Mouse (Mus musculus): ENCODE measurements at regions not wholly inside any gene's neighbourhood (a gene's known extent, or its start where the extent isn't known, plus 50 kb on each side); places are given as distances from the start of the nearest gene placed in this dataset.
A peak's percentile ranks its signal among the peaks of the same experiment; 100 is the strongest.

DNA sequence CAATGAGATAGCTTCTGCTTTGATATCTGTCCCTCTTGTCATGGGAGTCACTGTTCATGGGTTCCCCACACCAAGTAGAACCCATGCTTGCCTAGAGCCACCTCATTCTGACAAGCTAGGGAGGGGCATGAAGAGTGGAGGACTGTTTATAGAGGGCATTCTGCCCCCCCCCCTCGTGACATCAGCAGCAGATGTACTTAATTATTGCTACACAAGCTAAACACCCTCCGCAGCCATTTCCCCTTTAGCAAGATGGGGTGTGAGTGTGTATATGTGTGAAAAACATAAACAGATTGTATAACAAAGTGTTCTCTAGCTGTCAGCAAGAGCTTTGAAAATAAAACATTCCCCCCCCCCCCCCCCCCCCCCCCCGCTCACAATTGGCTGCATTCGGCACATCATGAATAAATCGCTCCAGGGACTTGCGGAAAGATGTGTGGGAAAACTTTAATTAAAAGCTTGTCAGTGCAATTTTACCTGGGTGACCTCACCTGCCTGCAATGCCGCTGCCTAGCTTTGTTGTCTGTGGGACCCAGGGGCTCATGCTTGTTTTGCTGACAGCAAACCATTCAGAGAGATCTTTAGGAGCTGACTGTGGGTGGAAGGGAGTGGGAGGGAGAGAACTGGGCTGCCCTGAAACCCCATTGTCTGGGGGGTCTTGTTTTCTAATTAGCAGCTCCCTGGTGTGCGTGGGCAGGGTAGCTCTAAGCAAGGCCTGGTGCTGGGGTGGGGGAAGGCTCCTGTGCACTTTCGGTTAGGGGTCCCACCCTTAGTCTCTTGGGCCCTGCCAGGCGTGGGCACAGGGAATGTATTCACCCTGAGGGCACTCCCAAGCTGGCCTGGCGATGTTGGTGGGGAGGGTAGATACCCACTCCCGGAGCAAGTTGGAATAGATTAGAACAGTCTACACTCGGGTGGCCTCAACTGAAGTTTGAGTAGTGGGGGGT lies 63.4 kb downstream of the Irx2 start:
- no peak for DNase-seq (ENCODE audit: low spot score in 2 of 2)

DNA sequence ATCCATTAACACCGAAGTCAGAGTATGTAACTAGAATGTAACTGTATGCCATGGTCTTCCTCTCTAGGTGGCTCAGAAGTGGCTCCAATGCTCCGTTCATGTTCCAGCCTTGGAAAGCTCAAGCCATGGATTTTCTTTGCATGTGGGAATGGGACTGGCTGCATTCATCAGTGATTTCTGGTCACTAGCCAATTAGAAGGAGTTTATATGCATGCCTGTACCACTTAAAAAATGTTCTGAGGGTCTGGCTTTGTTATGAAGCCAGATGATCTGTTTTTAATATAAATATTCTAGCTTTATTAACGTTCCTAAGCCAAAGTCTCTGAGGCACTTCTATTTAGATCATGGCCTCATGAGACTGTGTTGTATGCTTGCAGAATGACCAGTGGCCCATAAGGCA lies 78.8 kb downstream of the Irx2 start:
- no peak for DNase-seq (ENCODE audit: low spot score in 2 of 2)

DNA sequence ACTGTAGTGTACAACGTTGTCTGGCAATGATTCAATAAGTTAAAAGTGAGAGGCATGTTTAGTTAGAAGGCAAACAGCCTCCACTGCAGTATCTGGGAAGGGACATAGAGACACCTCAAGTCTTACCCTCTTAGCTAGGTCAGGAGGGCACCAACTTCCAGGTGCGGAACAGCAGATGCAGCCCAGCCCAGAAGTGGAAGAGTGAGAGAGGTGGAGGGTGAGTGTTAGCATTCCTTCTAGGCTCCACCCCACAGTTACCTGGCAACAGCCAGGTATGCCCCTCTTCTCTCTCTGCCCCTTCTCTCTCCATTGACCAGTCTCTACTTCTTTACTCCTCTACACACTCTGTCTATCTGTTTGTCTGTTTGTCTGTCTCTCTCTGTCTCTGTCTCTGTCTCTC lies 80.1 kb downstream of the Irx2 start:
- no peak for DNase-seq (ENCODE audit: low spot score in 2 of 2)

DNA sequence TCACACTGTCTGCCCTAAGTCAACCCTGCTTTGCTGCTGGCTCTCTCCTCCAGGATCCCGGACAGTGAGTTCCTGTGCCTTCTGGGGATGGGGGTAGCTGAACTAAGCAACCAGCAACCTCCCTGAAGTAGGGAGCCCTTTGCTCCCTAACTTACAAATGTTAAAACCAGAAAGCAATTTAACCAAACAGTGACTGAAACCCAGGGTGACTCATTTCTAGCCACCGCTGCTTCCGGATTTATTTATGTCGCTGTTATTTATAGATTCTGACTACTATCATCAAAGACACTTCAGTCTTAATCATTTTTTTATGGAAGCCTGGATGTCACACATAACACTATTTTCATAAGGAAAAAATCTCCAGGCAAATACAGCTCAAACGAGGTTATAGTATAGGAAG lies 81.4 kb downstream of the Irx2 start:
- no peak for DNase-seq (ENCODE audit: low spot score in 2 of 2)

DNA sequence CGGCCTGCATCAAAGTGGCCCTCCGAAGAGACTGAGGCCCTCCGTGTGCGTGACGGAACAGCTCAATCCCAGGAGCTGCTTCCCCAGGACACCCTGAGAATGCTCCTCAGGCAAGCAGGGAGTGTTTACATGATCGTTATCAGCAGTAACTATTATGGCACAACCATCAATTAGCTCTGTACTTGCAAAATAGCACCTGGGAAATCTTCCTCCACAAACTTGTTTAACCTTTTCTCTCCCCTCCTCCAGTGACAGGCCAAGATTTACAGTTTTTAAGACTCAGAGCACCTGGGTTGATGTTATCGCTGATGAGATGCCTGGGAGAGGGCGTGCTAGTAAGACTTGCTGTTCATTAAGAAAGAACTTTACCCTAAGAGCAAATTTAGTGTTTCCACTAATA lies 82.5 kb downstream of the Irx2 start:
- no peak for DNase-seq (ENCODE audit: low spot score in 2 of 2)

DNA sequence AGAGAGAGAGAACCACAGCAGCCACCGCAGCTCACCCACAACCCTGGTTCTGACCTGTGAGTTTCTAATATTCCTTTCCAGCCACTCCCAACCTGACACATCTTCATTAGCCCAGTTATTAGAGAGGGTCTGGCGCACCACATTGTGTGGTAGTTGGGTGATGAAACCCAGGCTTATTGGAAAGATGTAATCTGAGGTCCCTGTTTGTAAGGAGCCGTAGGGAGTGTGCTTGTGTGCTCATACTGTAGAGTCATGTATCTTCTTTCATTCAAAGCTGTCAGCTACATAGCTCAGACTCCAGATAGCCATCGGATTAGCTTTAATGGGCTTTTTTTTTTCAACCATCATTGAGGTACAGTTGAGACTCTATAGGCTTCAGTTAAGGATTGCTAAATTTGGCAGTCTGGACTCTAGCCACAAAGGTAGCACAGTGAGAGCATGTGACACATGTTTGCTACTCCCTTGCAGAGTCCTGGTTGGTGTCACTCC lies 83.3 kb downstream of the Irx2 start:
- DNase-seq (ENCODE audit: low spot score in 2 of 2), result no peak

DNA sequence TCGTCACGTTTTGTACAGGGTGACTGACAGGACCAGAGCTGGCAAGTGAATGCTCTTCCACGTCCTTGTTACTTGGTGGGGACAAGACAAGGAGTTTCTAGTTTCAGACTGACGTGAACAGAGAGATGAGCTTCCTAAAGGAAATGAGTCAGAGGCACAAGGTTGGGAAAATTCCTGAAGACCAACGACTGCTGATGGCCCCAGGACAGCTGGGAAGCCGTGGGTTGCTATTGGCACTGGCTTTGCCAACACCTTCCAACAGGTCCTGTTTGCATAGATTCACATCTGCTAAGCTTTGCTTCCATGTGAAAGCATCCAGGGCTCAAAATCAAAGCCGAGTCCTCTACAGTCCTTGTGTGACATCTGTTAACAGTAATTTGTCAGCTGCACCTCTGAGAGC lies 86.2 kb downstream of the Irx2 start:
- no peak for DNase-seq (ENCODE audit: low spot score in 2 of 2)

DNA sequence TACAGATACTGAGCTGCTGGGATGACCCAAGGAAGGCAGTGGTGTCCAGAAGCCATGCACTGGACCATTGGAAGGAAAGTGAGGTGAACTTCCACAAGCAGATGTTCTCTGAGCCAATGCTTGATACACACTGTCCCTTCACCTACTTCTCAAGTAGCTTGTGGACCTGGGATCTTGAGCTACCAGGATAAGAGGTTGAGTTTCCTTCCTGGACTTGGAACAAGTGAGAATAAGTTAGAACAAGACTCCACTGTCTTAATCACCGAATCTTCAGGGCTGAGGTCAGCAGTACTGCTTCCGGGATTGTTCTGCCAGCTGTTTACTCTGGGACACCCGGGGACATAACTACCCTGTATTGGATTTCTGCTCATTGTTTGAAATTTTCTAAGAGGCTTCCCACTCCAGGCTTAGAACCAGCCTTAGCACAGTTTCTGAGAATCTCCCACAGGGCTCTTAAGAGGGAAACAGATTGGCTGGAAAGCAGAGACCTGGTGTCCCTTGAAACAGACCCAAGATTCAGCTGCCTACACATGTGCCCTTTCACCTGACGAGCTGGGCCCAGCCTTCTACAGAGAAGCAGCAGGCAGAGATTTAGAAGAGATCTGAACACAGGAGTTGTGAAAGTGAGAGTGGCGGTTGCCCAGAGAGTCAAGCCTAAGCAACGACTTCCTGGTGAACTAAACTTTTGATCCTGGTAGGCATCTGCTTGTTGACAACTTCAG lies 87.5 kb downstream of the Irx2 start:
- no peak for DNase-seq (ENCODE audit: low spot score in 2 of 2)

DNA sequence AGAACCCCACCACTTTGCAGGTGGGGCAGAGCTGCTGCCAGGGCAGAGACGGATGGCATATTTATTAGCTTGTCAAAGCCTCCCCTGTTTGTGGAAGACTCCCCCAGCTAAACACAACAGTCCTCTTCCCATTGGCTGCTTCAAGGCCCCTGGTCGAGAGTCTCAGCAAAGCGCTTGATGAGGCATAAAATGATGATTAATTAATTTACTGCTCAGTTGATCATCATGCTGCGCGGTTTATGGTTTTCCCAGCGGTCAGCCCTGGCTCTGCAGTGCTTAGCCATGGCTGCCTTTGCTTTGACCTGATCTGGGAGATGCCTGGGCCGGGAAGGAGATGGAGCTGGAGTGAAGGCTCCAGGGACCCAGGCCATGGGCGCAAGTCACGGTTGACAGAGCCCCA lies 98.5 kb downstream of the Irx2 start:
- no peak for DNase-seq (ENCODE audit: low spot score in 2 of 2)

DNA sequence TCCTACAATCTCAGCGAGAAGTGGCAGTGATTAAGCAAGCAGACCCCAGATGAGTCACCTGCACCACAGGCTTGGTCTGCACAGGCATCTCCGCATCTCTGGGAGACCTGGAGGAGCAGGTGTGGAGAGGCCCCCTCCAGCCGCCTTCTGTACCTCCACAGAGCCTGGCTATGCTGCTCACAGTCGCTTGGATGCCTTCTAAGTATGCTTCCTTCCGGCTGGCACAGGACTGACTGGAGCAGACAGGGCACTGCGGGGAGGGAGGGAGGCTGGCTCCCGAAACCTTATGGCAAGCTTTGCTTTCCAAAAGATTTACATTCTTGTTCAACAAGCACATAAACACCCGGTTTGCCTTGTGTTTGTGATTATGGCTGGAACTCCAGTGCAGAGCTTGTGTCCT lies 107.3 kb downstream of the Irx2 start:
- DNase-seq (ENCODE audit: low spot score in 2 of 2), result no peak

DNA sequence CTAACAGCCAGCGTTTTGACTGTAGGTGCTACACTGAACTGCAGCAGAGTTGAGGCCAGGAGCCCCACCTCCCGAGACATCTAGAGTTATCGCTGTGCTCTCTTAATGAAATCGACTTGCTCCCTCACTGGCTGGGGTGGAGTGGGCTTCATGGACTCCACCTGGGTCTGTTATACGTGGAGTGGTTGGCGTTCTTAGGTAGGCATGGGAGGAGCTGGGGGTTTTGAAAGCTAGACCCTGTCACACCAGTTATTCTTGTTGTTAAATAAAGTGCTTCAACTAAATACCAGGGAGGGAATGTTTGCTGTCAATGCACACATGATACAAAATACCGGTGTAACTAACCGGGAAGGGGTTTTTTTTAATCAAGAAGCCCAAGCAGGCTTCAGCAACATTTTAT lies 108.4 kb downstream of the Irx2 start:
- no peak for DNase-seq (ENCODE audit: low spot score in 2 of 2)

DNA sequence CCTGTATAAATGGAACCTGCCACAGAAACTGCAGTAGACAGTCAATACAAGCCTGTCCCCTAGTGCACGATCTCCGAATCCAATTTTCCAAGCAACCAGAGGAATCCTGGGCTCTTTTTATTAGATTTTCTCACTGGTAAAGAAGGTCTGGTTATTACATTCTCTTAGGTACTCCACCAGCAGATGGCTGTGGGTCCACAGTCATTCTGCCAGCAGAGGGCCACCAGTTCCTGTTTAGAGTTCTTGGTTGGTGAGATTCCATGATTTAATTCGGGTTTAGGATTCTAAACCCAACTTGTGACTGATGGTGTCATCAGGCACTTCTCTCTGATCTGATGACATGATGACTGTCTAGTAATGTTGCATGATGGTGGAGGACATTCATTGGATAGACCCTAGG lies 118.6 kb downstream of the Irx2 start:
- no peak for DNase-seq (ENCODE audit: low spot score in 2 of 2)

DNA sequence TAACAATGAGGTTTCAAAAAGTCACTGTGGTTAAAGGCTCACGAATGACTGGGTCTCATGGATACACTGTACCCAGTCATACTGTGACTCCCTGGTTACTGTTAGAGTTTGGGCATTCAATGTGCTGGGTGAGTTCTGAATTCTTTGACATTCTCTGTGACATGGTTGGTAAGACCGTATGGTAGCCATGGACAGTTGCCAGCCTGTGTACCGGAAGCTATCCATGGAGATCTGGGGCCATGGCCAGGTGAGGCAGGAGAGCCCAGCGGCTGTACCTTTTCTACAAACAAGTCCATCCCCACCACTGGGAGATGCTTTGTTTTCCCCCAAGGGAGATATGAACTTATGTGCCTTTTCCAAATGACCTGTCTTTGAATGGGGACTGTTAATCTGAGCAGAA lies 126.4 kb downstream of the Irx2 start:
- DNase-seq (ENCODE audit: low spot score in 2 of 2), result no peak

DNA sequence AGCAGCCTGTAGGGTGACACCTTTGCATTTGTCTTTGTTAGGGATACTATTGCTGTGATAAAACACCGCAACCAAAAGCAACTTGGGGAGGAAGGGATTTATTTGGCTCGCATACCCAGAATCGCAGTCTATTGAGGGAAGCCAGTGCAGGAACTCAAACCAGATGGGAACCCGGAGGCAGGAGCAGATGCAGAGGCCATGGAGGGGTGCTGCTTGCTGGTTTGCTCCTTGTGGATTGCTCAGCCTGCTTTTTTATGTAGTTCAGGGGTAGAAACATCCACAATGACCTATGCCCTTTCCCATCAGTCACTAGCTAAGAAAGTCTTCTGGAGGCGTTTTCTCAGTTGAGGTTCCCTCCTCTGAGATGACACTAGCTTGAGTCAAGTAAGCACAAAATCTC lies 133.9 kb downstream of the Irx2 start:
- no peak for DNase-seq (ENCODE audit: low spot score in 2 of 2)

DNA sequence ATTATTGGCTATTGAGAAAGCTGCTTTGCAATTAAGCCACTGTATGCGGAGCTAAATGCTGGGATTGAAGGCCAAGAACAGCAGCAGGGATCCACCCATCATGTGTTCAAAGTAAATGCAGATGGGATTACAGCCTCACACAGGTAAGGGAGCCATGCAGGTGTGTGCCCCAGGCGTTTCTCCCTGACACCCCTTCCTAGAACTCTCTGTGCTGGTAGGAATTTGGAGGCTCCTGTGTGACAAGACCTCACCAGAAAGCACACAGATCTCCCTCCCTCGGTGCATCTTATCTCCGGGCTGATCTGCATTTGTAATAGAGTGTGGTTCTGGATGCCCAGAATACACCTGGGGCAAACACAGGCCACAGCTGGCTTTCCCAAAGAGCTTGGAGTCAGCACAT lies 134.7 kb downstream of the Irx2 start:
- DNase-seq (ENCODE audit: low spot score in 2 of 2), result no peak

DNA sequence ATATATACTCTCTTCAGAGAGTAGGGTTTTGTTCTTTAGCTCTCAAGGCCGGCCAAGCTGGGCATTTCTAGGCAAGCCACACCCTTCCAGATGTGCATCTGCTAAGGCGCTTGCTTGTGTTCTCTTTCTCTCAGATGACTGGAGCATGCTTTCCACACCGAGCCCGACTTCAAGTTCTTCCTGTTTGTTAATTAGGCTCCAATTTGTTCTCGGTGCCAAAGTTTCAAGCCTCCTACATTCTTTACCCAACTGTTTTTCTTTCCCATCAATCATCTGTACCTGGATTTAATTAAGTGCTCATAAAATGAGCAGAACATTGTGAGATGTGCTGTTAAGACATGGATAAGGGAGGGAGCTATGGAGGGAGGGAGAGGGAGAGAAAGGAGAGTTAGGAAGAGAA lies 138.7 kb downstream of the Irx2 start:
- no peak for DNase-seq (ENCODE audit: low spot score in 2 of 2)

DNA sequence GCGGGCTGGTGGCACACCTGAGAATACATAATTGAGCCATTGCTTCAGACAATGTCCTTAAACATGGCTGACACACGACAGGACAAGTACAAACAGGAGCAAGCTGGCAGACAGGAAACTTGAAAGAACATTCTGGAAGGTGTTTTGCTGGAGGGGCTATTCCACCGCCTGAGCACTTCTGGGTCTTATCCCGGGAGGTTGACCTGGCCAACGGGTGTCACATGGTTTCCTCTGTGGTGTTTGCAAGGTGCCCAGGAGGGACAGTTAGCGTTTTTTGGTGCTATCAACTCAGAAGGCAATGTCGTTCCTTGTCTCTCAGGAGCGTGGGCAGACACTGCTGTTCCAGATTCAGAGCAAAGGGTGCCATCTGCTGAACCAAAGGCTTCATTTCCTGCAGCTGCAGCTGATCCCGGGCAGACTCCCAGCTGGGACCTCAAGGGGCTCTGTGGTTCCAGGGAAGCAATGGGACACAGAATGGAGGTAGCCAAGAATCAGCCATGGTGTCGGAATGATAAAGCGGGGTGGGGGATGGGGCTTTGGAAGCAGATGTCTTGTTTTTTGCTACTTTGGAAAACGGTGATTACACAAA lies 140.5 kb downstream of the Irx2 start:
- peak in 1 of 2 experiments; percentile 64 for DNase-seq (ENCODE audit: low spot score in 2 of 2)

DNA sequence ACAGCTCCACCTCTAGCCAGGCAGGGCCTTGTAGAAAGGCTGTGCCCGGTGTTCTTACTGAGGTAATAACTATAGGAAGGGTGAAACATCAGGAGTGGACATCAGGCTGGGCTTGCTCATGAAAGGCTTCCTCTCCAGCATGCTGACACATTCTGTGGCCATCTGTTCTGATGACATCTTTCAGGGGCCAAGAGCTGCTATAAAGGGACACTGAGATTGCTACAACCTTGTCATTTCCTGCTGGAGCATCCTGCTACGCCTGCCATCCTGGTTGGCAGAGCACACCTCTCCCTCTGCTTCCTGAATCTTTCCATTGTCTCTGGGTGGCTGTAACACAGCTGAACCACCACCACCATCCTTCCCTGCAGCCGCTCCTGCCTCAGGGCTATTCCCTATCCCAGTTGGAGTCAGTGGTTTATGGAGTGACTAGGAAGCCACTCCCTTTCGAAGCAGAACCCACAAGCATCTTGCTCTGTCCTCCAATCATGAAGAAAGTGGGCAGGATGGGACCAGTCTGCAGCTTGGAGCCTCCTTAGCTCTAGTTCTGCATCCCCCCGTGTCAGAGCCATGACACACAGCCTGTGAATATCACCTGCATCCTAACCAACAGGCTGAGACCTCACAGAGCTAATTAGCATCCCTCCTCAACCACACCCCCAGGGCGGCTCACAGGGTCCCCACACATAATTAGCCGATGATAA lies 154.6 kb downstream of the Irx2 start:
- no peak for DNase-seq (ENCODE audit: low spot score in 2 of 2)

DNA sequence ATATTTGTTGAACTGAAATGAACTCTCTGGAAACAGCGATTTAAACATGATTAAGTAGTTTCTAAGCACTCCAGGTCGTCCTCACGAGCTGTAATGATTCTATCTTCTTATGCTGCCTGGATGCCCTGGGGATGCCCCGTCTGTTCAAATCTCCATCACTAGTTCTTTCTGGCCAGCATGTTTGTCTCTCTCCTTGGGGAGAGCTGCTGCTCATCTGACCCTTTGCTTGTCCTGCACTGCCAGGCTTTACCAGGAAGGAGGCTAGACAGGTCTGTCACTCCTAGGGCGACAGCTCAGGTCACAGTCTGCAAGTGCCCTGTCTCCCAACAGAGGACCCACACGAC lies 155.1 kb downstream of the Irx2 start:
- no peak for DNase-seq (ENCODE audit: low spot score in 2 of 2)

DNA sequence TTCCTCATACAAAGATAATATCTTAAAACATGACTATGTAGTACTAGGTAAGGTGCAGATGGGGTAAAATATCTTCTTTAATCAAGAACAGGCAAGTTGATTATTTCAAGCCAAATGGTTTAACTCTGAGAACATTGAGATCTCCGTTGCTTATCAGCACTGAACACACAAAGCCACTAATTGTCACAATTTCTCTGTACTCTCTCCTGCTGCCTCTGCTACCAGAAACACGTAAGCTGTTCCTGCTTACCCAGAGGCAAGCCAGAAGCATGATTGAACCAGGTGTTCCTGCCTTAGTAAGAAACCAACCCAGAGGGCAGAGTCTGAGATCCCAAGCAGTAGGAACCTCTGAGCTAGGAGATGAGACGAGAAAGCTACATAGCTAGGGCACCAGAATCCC lies 164.1 kb downstream of the Irx2 start:
- DNase-seq (ENCODE audit: low spot score in 2 of 2), result no peak

DNA sequence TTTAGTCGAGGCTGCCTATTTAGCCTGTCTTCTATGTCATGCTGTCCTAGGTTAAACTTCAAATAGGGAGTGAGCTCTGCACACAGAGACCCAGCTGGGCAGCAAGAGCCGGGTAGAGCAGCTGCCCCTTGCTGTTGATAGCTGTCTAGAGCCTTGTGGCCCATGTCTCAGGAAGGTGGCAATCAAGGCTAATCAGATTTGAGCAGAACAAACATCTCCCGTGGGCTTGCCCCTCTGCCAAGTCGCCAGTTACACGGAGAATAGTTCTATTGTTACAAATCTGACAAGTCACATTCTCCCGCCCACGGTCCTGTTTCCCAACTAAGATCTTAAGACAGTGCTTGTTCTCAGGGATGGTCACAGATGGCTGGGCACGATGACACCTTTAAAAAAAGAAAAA lies 171.4 kb downstream of the Irx2 start:
- DNase-seq (ENCODE audit: low spot score in 2 of 2), result peak in 1 of 2 experiments; percentile 33

DNA sequence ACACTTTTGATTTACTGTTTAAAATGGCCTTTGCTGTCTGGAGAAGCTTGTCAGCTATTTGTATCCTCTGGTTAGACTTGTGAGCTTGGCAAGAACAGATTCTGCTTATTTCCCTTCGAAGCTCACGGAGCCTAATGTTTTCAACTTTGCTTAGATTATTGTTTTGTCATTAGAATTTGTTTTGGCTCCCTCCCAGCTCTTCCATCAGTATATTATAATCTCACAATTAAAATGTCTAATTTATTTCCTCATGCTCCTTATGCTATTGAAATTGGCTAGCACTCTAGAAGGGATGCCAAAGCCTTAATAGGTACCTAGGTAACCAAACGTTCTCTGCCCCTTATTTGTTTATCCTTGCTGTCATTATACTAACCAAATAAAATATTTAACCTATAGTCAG lies 171.9 kb downstream of the Irx2 start:
- DNase-seq (ENCODE audit: low spot score in 2 of 2), result no peak

Data from left cerebral cortex, adult 9 months (tissue).